Mouse (Mus musculus): ENCODE data around the gene Tenm3. TPM values are rescaled to one million over a fixed set of nuclear protein-coding genes. Genes with fewer than 3 reads are reported as not detected.

Tenm3 gene
- polyA plus RNA-seq, 1 experiment from 2014 or later, result 49.8 TPM

GRCm38 (mm10) chr8:48206922-48207321 lies 636.8 kb downstream of the Tenm3 start:
- no peak overlapping the region for H3K9ac ChIP-seq (ENCODE audit: low read depth, low read length)
- H3K27ac ChIP-seq (ENCODE audit: low read depth, low read length), result no peak overlapping the region
- DNase-seq (ENCODE audit: low spot score) (no peak), ATAC-seq (ENCODE audit: low FRiP score) (no peak)
- H3K27me3 ChIP-seq (ENCODE audit: control insufficient read depth, insufficient read depth, low read length), result no peaks in the 10 kb centered on the region
- no peak overlapping the region for H3K4me2 ChIP-seq (replicated peaks; ENCODE audit: low read depth, low read length)
- 75% methylated on average over 8 of the region's 8 CpGs for WGBS
- no peaks in the 10 kb centered on the region for H3K36me3 ChIP-seq (ENCODE audit: control insufficient read depth, insufficient read depth, low read length)
- H3K4me1 ChIP-seq (replicated peaks; ENCODE audit: control insufficient read depth, insufficient read depth, low read length), result peaks cover 3% of the 10 kb centered on the region; the same call in 1 of the 2 replicates
- no peaks in the 10 kb centered on the region for H3K9me3 ChIP-seq (ENCODE audit: control insufficient read depth, low read length)
- H3K4me3 ChIP-seq (ENCODE audit: low read depth, low read length), result no peak overlapping the region

- peak; percentile 57 for ATAC-seq (ENCODE audit: low FRiP score)
- no peaks in the 10 kb centered on the region for H3K36me3 ChIP-seq (ENCODE audit: control insufficient read depth, insufficient read depth, low read length)
Observed at GRCm38 (mm10) chr8:48204838-48205345, 638.9 kb downstream of the Tenm3 start.

GRCm38 (mm10) chr8:48204114-48204837 lies 639.5 kb downstream of the Tenm3 start:
- no peaks in the 10 kb centered on the region for H3K27me3 ChIP-seq (ENCODE audit: control insufficient read depth, insufficient read depth, low read length)
- H3K9ac ChIP-seq (ENCODE audit: low read depth, low read length), result no peak overlapping the region
- H3K27ac ChIP-seq (ENCODE audit: low read depth, low read length), result peak overlapping the region; percentile 58
- H3K36me3 ChIP-seq (ENCODE audit: control insufficient read depth, insufficient read depth, low read length), result no peaks in the 10 kb centered on the region
- DNase-seq (ENCODE audit: low spot score), result peak; percentile 47
- ATAC-seq (ENCODE audit: low FRiP score), result peak; percentile 84
- no peaks in the 10 kb centered on the region for H3K9me3 ChIP-seq (ENCODE audit: control insufficient read depth, low read length)
- H3K4me2 ChIP-seq (replicated peaks; ENCODE audit: low read depth, low read length), result no peak overlapping the region
- 67% methylated on average over 13 of the region's 13 CpGs for WGBS
- H3K4me1 ChIP-seq (replicated peaks; ENCODE audit: control insufficient read depth, insufficient read depth, low read length), result peaks cover 3% of the 10 kb centered on the region; the same call in 1 of the 2 replicates
- no peak overlapping the region for H3K4me3 ChIP-seq (ENCODE audit: low read depth, low read length)

More at GRCm38 (mm10) chr8:48204838-48205345, 638.9 kb downstream of the Tenm3 start:
- Histone ChIP-seq H3K9me3 (ENCODE audit: control insufficient read depth, low read length) (no peaks in the 10 kb centered on the region), H3K4me2 (replicated peaks; ENCODE audit: low read depth, low read length) (no peak overlapping the region), H3K27me3 (ENCODE audit: control insufficient read depth, insufficient read depth, low read length) (no peaks in the 10 kb centered on the region), H3K9ac (ENCODE audit: low read depth, low read length) (no peak overlapping the region), H3K4me3 (ENCODE audit: low read depth, low read length) (no peak overlapping the region), H3K4me1 (replicated peaks; ENCODE audit: control insufficient read depth, insufficient read depth, low read length) (peaks cover 3% of the 10 kb centered on the region; the same call in 1 of the 2 replicates), H3K27ac (ENCODE audit: low read depth, low read length) (peak overlapping the region; percentile 58)
- WGBS, result 63% methylated on average over 12 of the region's 12 CpGs
- DNase-seq (ENCODE audit: low spot score), result no peak

DNA sequence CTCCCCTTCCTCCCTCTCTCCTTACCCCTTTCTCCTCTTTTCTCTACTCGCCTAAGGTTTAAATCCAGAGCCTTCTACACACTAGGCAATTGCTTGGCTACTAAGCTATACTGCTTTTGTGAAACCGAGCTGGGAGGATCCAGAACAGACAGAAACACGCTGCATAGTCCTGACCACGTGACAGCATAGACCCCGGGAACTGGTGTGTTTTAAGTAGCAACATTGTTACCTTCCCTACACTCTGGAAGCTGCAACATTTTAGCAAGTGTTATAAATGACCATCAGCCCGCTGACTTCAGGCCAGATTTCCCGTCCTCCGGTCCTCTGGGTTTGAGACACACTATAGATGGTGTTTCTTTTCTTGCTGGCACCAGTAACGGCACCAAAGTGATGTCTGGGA lies 640.1 kb downstream of the Tenm3 start:
- Histone ChIP-seq H3K27me3 (ENCODE audit: control insufficient read depth, insufficient read depth, low read length) (no peaks in the 10 kb centered on the region), H3K4me2 (replicated peaks; ENCODE audit: low read depth, low read length) (no peak overlapping the region), H3K9me3 (ENCODE audit: control insufficient read depth, low read length) (no peaks in the 10 kb centered on the region), H3K9ac (ENCODE audit: low read depth, low read length) (no peak overlapping the region), H3K4me3 (ENCODE audit: low read depth, low read length) (no peak overlapping the region), H3K36me3 (ENCODE audit: control insufficient read depth, insufficient read depth, low read length) (no peaks in the 10 kb centered on the region), H3K27ac (ENCODE audit: low read depth, low read length) (0 out of 2 replicates have a peak overlapping the region, but pooled peaks have one; percentile 47), H3K4me1 (replicated peaks; ENCODE audit: control insufficient read depth, insufficient read depth, low read length) (peaks cover 3% of the 10 kb centered on the region; the same call in 1 of the 2 replicates)
- WGBS, result 81% methylated on average over 9 of the region's 9 CpGs
- ATAC-seq (ENCODE audit: low FRiP score) (no peak), DNase-seq (ENCODE audit: low spot score) (no peak)

DNA sequence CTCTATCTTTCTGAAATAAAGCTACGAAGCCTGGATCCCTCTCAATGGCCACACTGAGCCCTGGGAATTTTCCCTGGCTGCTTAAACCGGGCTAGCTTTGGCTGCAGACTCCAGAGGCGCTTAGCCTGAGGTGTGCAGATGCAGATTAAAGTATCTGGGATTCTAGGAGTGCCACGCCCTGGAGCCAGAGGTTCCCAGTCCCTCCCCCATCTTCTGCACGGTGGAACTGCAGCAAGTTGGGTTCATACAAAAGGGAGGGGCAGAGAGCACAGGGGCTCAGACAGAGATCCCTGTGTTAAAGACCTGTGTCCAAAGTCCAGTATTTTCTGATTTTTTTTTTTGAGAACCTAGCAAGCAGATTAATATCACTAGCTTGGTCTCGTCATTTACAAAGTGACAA lies 640.6 kb downstream of the Tenm3 start:
- H3K27me3 ChIP-seq (ENCODE audit: control insufficient read depth, insufficient read depth, low read length), result no peaks in the 10 kb centered on the region
- WGBS, result 66% methylated on average over 6 of the region's 6 CpGs

DNA sequence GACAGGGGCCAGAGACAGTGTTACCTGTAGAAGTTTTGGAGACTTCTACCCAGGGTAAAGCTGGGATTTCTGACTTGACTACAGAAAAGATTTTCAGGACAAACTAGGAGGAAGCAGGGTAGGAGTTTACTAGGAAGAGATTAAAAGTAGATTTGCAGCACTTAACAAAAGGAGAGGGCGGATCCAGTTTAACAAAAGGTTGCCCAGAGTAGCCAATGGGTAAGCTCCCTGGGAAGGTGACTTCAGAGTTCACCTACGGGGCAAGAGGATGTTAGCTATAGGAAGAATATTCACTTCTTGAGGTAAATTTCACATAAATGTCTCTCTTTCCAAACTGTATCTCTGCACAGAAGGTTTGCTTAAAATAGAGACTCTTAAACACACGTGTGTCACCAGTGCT lies 641.1 kb downstream of the Tenm3 start:
- H3K9me3 ChIP-seq (ENCODE audit: control insufficient read depth, low read length), result no peaks in the 10 kb centered on the region
- DNase-seq (ENCODE audit: low spot score), result no peak
- H3K27ac ChIP-seq (ENCODE audit: low read depth, low read length), result no peak overlapping the region
- H3K27me3 ChIP-seq (ENCODE audit: control insufficient read depth, insufficient read depth, low read length), result no peaks in the 10 kb centered on the region
- no peak overlapping the region for H3K9ac ChIP-seq (ENCODE audit: low read depth, low read length)
- H3K4me1 ChIP-seq (replicated peaks; ENCODE audit: control insufficient read depth, insufficient read depth, low read length), result peaks cover 3% of the 10 kb centered on the region; the same call in 1 of the 2 replicates
- no peak for ATAC-seq (ENCODE audit: low FRiP score)
- no peaks in the 10 kb centered on the region for H3K36me3 ChIP-seq (ENCODE audit: control insufficient read depth, insufficient read depth, low read length)
- 58% methylated on average over 3 of the region's 3 CpGs for WGBS
- H3K4me3 ChIP-seq (ENCODE audit: low read depth, low read length), result no peak overlapping the region
- H3K4me2 ChIP-seq (replicated peaks; ENCODE audit: low read depth, low read length), result no peak overlapping the region

More for the DNA sequence above, 640.6 kb downstream of the Tenm3 start:
- H3K4me2 ChIP-seq (replicated peaks; ENCODE audit: low read depth, low read length), result no peak overlapping the region
- DNase-seq (ENCODE audit: low spot score) (no peak), ATAC-seq (ENCODE audit: low FRiP score) (no peak)
- H3K4me1 ChIP-seq (replicated peaks; ENCODE audit: control insufficient read depth, insufficient read depth, low read length), result peaks cover 3% of the 10 kb centered on the region; the same call in 1 of the 2 replicates
- H3K27ac ChIP-seq (ENCODE audit: low read depth, low read length), result no peak overlapping the region
- no peaks in the 10 kb centered on the region for H3K9me3 ChIP-seq (ENCODE audit: control insufficient read depth, low read length)
- H3K4me3 ChIP-seq (ENCODE audit: low read depth, low read length), result no peak overlapping the region
- H3K9ac ChIP-seq (ENCODE audit: low read depth, low read length), result no peak overlapping the region
- H3K36me3 ChIP-seq (ENCODE audit: control insufficient read depth, insufficient read depth, low read length), result no peaks in the 10 kb centered on the region

- Histone ChIP-seq H3K4me2 (replicated peaks; ENCODE audit: low read depth, low read length) (no peak overlapping the region), H3K9me3 (ENCODE audit: control insufficient read depth, low read length) (no peaks in the 10 kb centered on the region), H3K27me3 (ENCODE audit: control insufficient read depth, insufficient read depth, low read length) (no peaks in the 10 kb centered on the region), H3K4me3 (ENCODE audit: low read depth, low read length) (no peak overlapping the region), H3K4me1 (replicated peaks; ENCODE audit: control insufficient read depth, insufficient read depth, low read length) (peaks cover 3% of the 10 kb centered on the region; the same call in 1 of the 2 replicates), H3K36me3 (ENCODE audit: control insufficient read depth, insufficient read depth, low read length) (no peaks in the 10 kb centered on the region), H3K9ac (ENCODE audit: low read depth, low read length) (no peak overlapping the region), H3K27ac (ENCODE audit: low read depth, low read length) (no peak overlapping the region)
- WGBS, result 89% methylated on average over 9 of the region's 9 CpGs
- no peak for ATAC-seq (ENCODE audit: low FRiP score)
- no peak for DNase-seq (ENCODE audit: low spot score)
Observed at GRCm38 (mm10) chr8:48199171-48199570, 644.6 kb downstream of the Tenm3 start.

DNA sequence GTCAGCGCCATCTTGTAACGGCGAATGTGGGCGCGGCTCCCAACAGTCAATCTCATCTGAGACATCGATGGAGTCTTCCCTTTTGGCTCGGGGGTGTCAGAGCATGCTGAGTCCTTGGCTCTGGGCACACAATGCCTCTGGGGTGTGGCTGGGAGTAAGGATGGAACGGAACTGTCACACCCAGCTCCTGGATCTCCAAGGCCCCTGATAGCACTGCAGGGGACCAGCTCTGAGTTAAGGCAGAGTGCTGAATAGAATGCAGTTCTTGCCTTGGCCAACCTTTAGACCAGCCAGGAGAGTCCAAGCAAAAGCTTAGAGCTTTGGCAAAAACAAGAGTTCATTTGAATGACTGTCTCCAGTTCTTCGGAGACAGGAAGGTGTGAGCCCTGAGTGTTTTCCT lies 647.8 kb downstream of the Tenm3 start:
- 95% methylated on average over 9 of the region's 9 CpGs for WGBS
- Histone ChIP-seq H3K27me3 (ENCODE audit: control insufficient read depth, insufficient read depth, low read length) (no peaks in the 10 kb centered on the region), H3K4me3 (ENCODE audit: low read depth, low read length) (no peak overlapping the region), H3K4me2 (replicated peaks; ENCODE audit: low read depth, low read length) (no peak overlapping the region), H3K4me1 (replicated peaks; ENCODE audit: control insufficient read depth, insufficient read depth, low read length) (no peaks in the 10 kb centered on the region), H3K9me3 (ENCODE audit: control insufficient read depth, low read length) (no peaks in the 10 kb centered on the region), H3K36me3 (ENCODE audit: control insufficient read depth, insufficient read depth, low read length) (no peaks in the 10 kb centered on the region), H3K9ac (ENCODE audit: low read depth, low read length) (no peak overlapping the region), H3K27ac (ENCODE audit: low read depth, low read length) (no peak overlapping the region)
- DNase-seq (ENCODE audit: low spot score) (no peak), ATAC-seq (ENCODE audit: low FRiP score) (no peak)

- H3K27ac ChIP-seq (ENCODE audit: low read depth, low read length), result no peak overlapping the region
- 99% methylated on average over 12 of the region's 12 CpGs for WGBS
Observed at GRCm38 (mm10) chr8:48188586-48188985, 655.2 kb downstream of the Tenm3 start.

More at GRCm38 (mm10) chr8:48188586-48188985, 655.2 kb downstream of the Tenm3 start:
- Histone ChIP-seq H3K36me3 (ENCODE audit: control insufficient read depth, insufficient read depth, low read length) (no peaks in the 10 kb centered on the region), H3K27me3 (ENCODE audit: control insufficient read depth, insufficient read depth, low read length) (no peaks in the 10 kb centered on the region), H3K9me3 (ENCODE audit: control insufficient read depth, low read length) (no peaks in the 10 kb centered on the region), H3K4me1 (replicated peaks; ENCODE audit: control insufficient read depth, insufficient read depth, low read length) (no peaks in the 10 kb centered on the region), H3K4me2 (replicated peaks; ENCODE audit: low read depth, low read length) (no peak overlapping the region), H3K9ac (ENCODE audit: low read depth, low read length) (no peak overlapping the region), H3K4me3 (ENCODE audit: low read depth, low read length) (no peak overlapping the region)
- ATAC-seq (ENCODE audit: low FRiP score), result no peak
- no peak for DNase-seq (ENCODE audit: low spot score)

All from hindbrain, embryonic 11.5 days (tissue).